Mouse (Mus musculus) kidney, adult 2 months (tissue): Measurements from ENCODE around the gene C4bp. TPM values are rescaled to one million over a fixed set of nuclear protein-coding genes. Genes with fewer than 3 reads are reported as not detected.
A peak's percentile ranks its signal among the peaks of the same experiment; 100 is the strongest.

Experiments
- DNase-seq: peaks from one replicate; pipeline ENCODE4 v3.0.0; 2021
- H3K27ac ChIP-seq: fragments of 200-500 bp; 2 replicates; pipeline ENCODE4 v1.5.1; 2012; ENCODE audit warnings: low read depth, low read length, control low read depth, inconsistent platforms; ENCODE audit not compliant: insufficient read depth
- H3K27me3 ChIP-seq: fragments of 200-500 bp; replicated peaks from 2 replicates; pipeline ENCODE4 v1.6.1; 2012; ENCODE audit warnings: mild to moderate bottlenecking, moderate library complexity, low read length, inconsistent platforms; ENCODE audit not compliant: control insufficient read depth, insufficient read depth
- H3K36me3 ChIP-seq: fragments of 200-500 bp; 2 replicates; pipeline ENCODE4 v1.6.1; 2012; ENCODE audit warnings: mild to moderate bottlenecking, moderate library complexity, low read length, inconsistent platforms; ENCODE audit not compliant: control insufficient read depth, insufficient read depth
- H3K4me1 ChIP-seq: fragments of 200-500 bp; 2 replicates; pipeline ENCODE4 v1.6.1; 2011; ENCODE audit warnings: low read length; ENCODE audit not compliant: control insufficient read depth, insufficient read depth
- H3K4me3 ChIP-seq: fragments of 200-500 bp; 2 replicates; pipeline ENCODE4 v1.5.1; 2011; ENCODE audit warnings: mild to moderate bottlenecking, low read depth, low read length, control low read depth; ENCODE audit not compliant: insufficient read depth
- CTCF ChIP-seq: fragments of 200-500 bp; conservative IDR thresholded peaks from 2 replicates; pipeline ENCODE4 v1.5.1; 2011; ENCODE audit warnings: low read depth, mild to moderate bottlenecking, control low read depth, low read length, moderate library complexity, mixed read lengths; ENCODE audit not compliant: insufficient read depth, insufficient read length
- POLR2A ChIP-seq: fragments of 200-500 bp; IDR thresholded peaks from one replicate; pipeline ENCODE4 v1.6.1; 2011; ENCODE audit warnings: low read depth, low read length, control low read depth
- WGBS: fragments of 180-500 bp; shearing (Covaris S2); methylation state at CpG from one replicate; pipeline ENCODE4 v1.1.7; 2018; 5-methylcytosine and 5-hydroxymethylcytosine counted together
- polyA plus RNA-seq: library from polyadenylated mRNA; depleted of rRNA; stranded (reverse); fragments of >200 nt; gene quantifications from 2 replicates; pipeline ENCODE4 v1.2.3, GENCODE M21; 2012; rRNA removed

Gene C4bp
- polyA plus RNA-seq, result 0.08 and 0.19 TPM in 2 replicates

GRCm38 (mm10) chr1:130661454-130661853 is at the start of gene C4bp:
C4bp (minus strand) TSS chr1:130661632.
- WGBS, result 24% methylated on average over 3 of the region's 3 CpGs
- TF ChIP-seq POLR2A, result no peak
- TF ChIP-seq CTCF, result no peak
- H3K27ac ChIP-seq, result no peak within 1 kb of the TSS
- no peaks in the 10 kb centered on the region for H3K36me3 ChIP-seq
- no peaks in the 10 kb centered on the region for H3K27me3 ChIP-seq
- peaks cover 5% of the 10 kb centered on the region; the same call in 1 of the 2 replicates for H3K4me1 ChIP-seq
- peak; percentile 63 for DNase-seq
- no peak within 1 kb of the TSS for H3K4me3 ChIP-seq

GRCm38 (mm10) chr1:130710283-130711080 is 49.0 kb upstream of the C4bp start:
- no peak for DNase-seq
- no peak for TF ChIP-seq POLR2A
- TF ChIP-seq CTCF, result no peak
- Histone ChIP-seq H3K36me3 (peaks cover 2% of the 10 kb centered on the region; the same call in 1 of the 2 replicates), H3K4me1 (no peaks in the 10 kb centered on the region), H3K27ac (no peak overlapping the region), H3K4me3 (no peak overlapping the region), H3K27me3 (no peaks in the 10 kb centered on the region)
- WGBS, result 89% methylated on average over 22 of the region's 22 CpGs

GRCm38 (mm10) chr1:130703613-130704012 is 42.2 kb upstream of the C4bp start:
- TF ChIP-seq POLR2A (no peak), CTCF (no peak)
- Histone ChIP-seq H3K4me3 (no peak overlapping the region), H3K36me3 (peaks cover 7% of the 10 kb centered on the region), H3K27me3 (no peaks in the 10 kb centered on the region), H3K27ac (no peak overlapping the region), H3K4me1 (no peaks in the 10 kb centered on the region; the same call in 1 of the 2 replicates)
- 54% methylated on average over 2 of the region's 2 CpGs for WGBS
- peak; percentile 12 for DNase-seq

- Histone ChIP-seq H3K27ac (no peak overlapping the region), H3K27me3 (no peaks in the 10 kb centered on the region), H3K4me1 (no peaks in the 10 kb centered on the region; the same call in 1 of the 2 replicates), H3K4me3 (no peak overlapping the region), H3K36me3 (peaks cover 7% of the 10 kb centered on the region)
- DNase-seq, result no peak
- TF ChIP-seq CTCF, result no peak
- TF ChIP-seq POLR2A, result no peak
- WGBS, result 96% methylated on average over 11 of the region's 11 CpGs
Measured at GRCm38 (mm10) chr1:130701976-130702375, 40.5 kb upstream of the C4bp start.

- Histone ChIP-seq H3K4me1 (no peaks in the 10 kb centered on the region; the same call in 1 of the 2 replicates), H3K36me3 (peaks cover 6% of the 10 kb centered on the region), H3K27me3 (no peaks in the 10 kb centered on the region), H3K27ac (no peak overlapping the region), H3K4me3 (no peak overlapping the region)
- TF ChIP-seq POLR2A (no peak), CTCF (no peak)
- DNase-seq, result no peak
- WGBS, result 93% methylated on average over 10 of the region's 10 CpGs
Measured at GRCm38 (mm10) chr1:130699937-130700633, 38.7 kb upstream of the C4bp start.

GRCm38 (mm10) chr1:130698601-130699000 is 37.2 kb upstream of the C4bp start:
- Histone ChIP-seq H3K27ac (no peak overlapping the region), H3K27me3 (no peaks in the 10 kb centered on the region), H3K4me1 (no peaks in the 10 kb centered on the region), H3K36me3 (peaks cover 6% of the 10 kb centered on the region), H3K4me3 (no peak overlapping the region)
- WGBS, result 88% methylated on average over 5 of the region's 5 CpGs
- no peak for DNase-seq
- no peak for TF ChIP-seq POLR2A
- no peak for TF ChIP-seq CTCF

- Histone ChIP-seq H3K36me3 (no peaks in the 10 kb centered on the region), H3K4me1 (no peaks in the 10 kb centered on the region), H3K27me3 (no peaks in the 10 kb centered on the region), H3K4me3 (no peak overlapping the region), H3K27ac (no peak overlapping the region)
- DNase-seq, result no peak
- no peak for TF ChIP-seq POLR2A
- TF ChIP-seq CTCF, result no peak
- 77% methylated on average over 1 of the region's 1 CpGs for WGBS
Measured at GRCm38 (mm10) chr1:130683905-130684304, 22.5 kb upstream of the C4bp start.
